Mouse (Mus musculus) embryonic facial prominence, embryonic 13.5 days (tissue): ENCODE results near the gene Fcgr2b. TPM values are rescaled to one million over a fixed set of nuclear protein-coding genes. Genes with fewer than 3 reads are reported as not detected.
"Not testable (repeated sequence)": the region's sequence is repeated elsewhere in the genome, so short reads cannot be mapped to it uniquely, and the experiment has no call there.

Source experiments
- ATAC-seq: fragments of 200-750 bp; cut with Nextera tagmentation; 2 replicates; pipeline ENCODE4 v1.8.0; 2017; ENCODE audit warnings: low read depth; ENCODE audit not compliant: insufficient number of reproducible peaks, insufficient read depth, low FRiP score, low TSS enrichment
- H3K27ac ChIP-seq: fragments of 300-500 bp; sonication (generic); 2 replicates; pipeline ENCODE4 v1.5.1; 2015; ENCODE audit warnings: moderate library complexity, mild to moderate bottlenecking, inconsistent platforms
- H3K27me3 ChIP-seq: fragments of 300-500 bp; sonication (generic); 2 replicates; pipeline ENCODE4 v1.6.1; 2015; ENCODE audit warnings: mild to moderate bottlenecking, inconsistent platforms
- H3K36me3 ChIP-seq: fragments of 300-500 bp; sonication (generic); 2 replicates; pipeline ENCODE4 v1.6.1; 2015; ENCODE audit warnings: mild to moderate bottlenecking, inconsistent platforms
- H3K4me1 ChIP-seq: fragments of 300-500 bp; sonication (generic); 2 replicates; pipeline ENCODE4 v1.6.1; 2015; ENCODE audit warnings: inconsistent platforms
- H3K4me2 ChIP-seq: fragments of 300-500 bp; sonication (generic); 2 replicates; pipeline ENCODE4 v1.6.1; 2015; ENCODE audit warnings: moderate library complexity, mild to moderate bottlenecking, inconsistent platforms
- H3K4me3 ChIP-seq: fragments of 300-500 bp; sonication (generic); 2 replicates; pipeline ENCODE4 v1.5.1; 2015; ENCODE audit warnings: mild to moderate bottlenecking, inconsistent platforms
- H3K9ac ChIP-seq: fragments of 300-500 bp; sonication (generic); 2 replicates; pipeline ENCODE4 v1.6.1; 2015; ENCODE audit warnings: mild to moderate bottlenecking, inconsistent platforms
- H3K9me3 ChIP-seq: fragments of 300-500 bp; sonication (generic); 2 replicates; pipeline ENCODE4 v1.6.1; 2016; ENCODE audit warnings: inconsistent platforms
- WGBS: fragments of 180-500 bp; shearing (Covaris S2); methylation state at CpG from one replicate; pipeline ENCODE4 v1.1.7; 2015; ENCODE audit warnings: mixed read lengths; 5-methylcytosine and 5-hydroxymethylcytosine counted together
- polyA plus RNA-seq: library from polyadenylated mRNA; unstranded; fragments of >200 nt; fragmentation: Nextera tagmentation; extraction: Ambion mirVana; gene quantifications from 2 replicates; pipeline ENCODE4 v1.2.1, GENCODE M21; 2015

The Fcgr2b gene
- polyA plus RNA-seq, 1 experiment from 2014 or later: 1.0 TPM

DNA sequence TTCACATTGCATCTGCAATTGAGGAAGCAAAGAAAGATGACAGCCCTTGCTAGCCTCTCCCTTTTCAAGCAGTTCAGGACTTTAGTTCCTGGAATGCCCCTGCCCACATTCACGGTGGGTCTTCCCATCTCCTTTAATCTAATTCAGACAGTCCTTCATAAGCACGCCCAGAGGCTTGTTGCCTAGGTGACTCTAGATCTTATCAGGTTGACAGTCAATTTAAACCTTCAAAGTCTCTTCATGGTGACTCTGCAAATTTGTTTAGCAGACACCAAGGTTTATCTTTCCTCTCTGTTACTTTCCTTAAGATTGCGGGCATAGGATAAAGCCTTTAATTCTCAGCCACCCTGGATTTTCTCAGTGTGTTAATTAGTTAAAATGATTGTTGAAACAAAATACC is 25.6 kb downstream of the Fcgr2b start:
- Histone ChIP-seq H3K4me1 (no peaks in the 10 kb centered on the region), H3K4me2 (no peak overlapping the region), H3K4me3 (no peak overlapping the region), H3K27me3 (no peaks in the 10 kb centered on the region), H3K27ac (no peak overlapping the region), H3K36me3 (no peaks in the 10 kb centered on the region), H3K9me3 (no peaks in the 10 kb centered on the region), H3K9ac (no peak overlapping the region)
- no peak for ATAC-seq
- WGBS: 28% methylated on average over 3 of the region's 3 CpGs

DNA sequence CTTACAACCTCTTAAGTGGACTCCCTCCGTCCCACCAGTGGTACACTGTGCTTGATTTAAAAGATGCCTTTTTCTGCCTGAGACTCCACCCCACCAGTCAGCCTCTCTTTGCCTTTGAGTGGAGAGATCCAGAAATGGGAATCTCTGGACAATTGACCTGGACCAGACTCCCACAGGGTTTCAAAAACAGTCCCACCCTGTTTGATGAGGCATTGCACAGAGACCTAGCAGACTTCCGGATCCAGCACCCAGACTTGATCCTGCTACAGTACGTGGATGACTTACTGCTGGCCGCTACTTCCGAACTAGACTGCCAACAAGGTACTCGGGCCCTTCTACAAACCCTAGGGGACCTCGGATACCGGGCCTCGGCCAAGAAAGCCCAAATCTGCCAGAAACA is 31.4 kb downstream of the Fcgr2b start:
- not testable (repeated sequence) for H3K4me1 ChIP-seq, ATAC-seq, H3K9ac ChIP-seq, H3K4me2 ChIP-seq, H3K27ac ChIP-seq, H3K27me3 ChIP-seq, H3K4me3 ChIP-seq, H3K36me3 ChIP-seq
- peaks cover 12% of the 10 kb centered on the region for H3K9me3 ChIP-seq
- 96% methylated on average over 9 of the region's 9 CpGs for WGBS

DNA sequence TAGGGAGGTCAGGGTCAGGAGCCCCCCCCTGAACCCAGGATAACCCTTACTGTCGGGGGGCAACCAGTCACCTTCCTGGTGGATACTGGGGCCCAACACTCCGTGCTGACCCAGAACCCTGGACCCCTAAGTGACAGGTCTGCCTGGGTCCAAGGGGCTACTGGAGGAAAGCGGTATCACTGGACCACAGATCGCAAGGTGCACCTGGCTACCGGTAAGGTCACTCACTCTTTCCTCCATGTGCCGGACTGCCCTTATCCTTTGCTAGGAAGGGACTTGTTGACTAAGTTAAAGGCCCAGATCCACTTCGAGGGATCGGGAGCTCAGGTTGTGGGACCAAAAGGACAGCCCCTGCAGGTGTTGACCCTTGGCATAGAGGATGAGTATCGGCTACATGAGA is 32.2 kb downstream of the Fcgr2b start:
- H3K27ac ChIP-seq, H3K36me3 ChIP-seq, H3K9ac ChIP-seq, H3K4me2 ChIP-seq, H3K27me3 ChIP-seq, H3K4me1 ChIP-seq, ATAC-seq, H3K4me3 ChIP-seq: not testable (repeated sequence)
- WGBS: 94% methylated on average over 9 of the region's 9 CpGs
- H3K9me3 ChIP-seq: peaks cover 12% of the 10 kb centered on the region

DNA sequence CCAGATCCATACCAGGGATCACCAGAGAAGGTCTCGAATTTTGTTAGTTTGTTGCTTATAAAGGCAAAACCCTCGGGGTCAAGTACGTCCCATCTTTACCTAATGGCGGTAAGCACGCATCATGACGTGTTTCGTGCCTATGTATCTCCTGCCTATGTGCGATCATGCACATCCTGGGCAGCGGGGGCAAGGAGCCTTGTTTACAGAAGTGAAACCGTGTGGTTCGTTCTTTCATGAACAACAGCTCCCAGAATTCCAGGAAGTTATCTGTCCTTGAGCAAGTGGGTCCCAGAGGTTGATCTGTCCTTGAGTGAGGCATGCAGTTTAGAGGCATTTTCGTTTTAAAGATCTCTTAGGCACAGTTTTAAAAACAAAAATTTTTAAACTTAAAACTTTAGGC is 37.1 kb downstream of the Fcgr2b start:
- H3K9ac ChIP-seq: no peak overlapping the region
- no peak for ATAC-seq
- 88% methylated on average over 12 of the region's 12 CpGs for WGBS

DNA sequence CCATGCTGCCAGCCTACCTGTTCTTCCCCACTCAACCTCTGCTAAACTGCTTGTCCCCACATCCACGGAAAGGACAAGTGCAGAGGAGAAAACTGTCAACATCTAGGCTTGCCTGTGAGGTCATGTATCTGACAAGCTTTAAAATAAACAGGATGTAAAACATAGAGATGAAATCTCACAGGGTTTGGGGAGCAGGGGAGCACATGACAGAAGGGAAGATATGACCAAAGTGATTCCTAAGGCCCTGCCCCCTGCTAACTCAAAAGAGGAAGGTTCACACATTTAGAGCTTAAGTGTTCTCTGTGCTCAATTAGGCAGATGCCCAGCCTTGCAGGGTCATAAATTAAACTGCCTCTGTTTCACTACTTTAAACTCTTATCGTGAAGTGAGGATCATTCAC is 42.0 kb downstream of the Fcgr2b start:
- Histone ChIP-seq H3K27ac (no peak overlapping the region), H3K27me3 (no peaks in the 10 kb centered on the region), H3K4me1 (no peaks in the 10 kb centered on the region), H3K9me3 (no peaks in the 10 kb centered on the region), H3K9ac (no peak overlapping the region), H3K4me2 (no peak overlapping the region), H3K4me3 (no peak overlapping the region), H3K36me3 (no peaks in the 10 kb centered on the region)
- WGBS: 78% methylated on average over 2 of the region's 2 CpGs
- no peak for ATAC-seq

More for the DNA sequence above, 37.1 kb downstream of the Fcgr2b start:
- H3K9me3 ChIP-seq: peaks cover 10% of the 10 kb centered on the region
- H3K27me3 ChIP-seq: no peaks in the 10 kb centered on the region
- no peaks in the 10 kb centered on the region for H3K4me1 ChIP-seq
- no peak overlapping the region for H3K27ac ChIP-seq
- no peaks in the 10 kb centered on the region for H3K36me3 ChIP-seq
- no peak overlapping the region for H3K4me3 ChIP-seq
- no peak overlapping the region for H3K4me2 ChIP-seq

DNA sequence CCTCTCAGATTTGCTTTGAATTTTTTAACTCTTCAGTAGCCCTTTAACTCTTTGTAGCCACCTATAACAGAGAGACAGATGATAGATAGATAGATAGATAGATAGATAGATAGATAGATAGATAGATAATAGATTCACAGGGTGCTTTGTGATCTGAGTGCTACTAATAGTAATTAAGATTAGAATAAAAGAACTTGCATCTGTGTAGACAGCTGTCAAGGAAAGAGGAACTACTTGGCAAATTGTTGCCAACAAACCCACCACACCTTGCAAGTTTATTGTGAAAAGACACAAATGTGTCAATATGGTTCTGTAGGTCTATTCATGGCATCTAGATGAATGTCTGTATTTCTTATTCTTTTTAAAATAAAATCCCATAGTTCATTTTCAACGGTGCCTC is 42.4 kb downstream of the Fcgr2b start:
- Histone ChIP-seq H3K36me3 (no peaks in the 10 kb centered on the region), H3K4me2 (no peak overlapping the region), H3K4me3 (no peak overlapping the region), H3K27ac (no peak overlapping the region), H3K27me3 (no peaks in the 10 kb centered on the region), H3K9ac (no peak overlapping the region), H3K4me1 (no peaks in the 10 kb centered on the region), H3K9me3 (no peaks in the 10 kb centered on the region)
- ATAC-seq: no peak
- 86% methylated on average over 1 of the region's 1 CpGs for WGBS

DNA sequence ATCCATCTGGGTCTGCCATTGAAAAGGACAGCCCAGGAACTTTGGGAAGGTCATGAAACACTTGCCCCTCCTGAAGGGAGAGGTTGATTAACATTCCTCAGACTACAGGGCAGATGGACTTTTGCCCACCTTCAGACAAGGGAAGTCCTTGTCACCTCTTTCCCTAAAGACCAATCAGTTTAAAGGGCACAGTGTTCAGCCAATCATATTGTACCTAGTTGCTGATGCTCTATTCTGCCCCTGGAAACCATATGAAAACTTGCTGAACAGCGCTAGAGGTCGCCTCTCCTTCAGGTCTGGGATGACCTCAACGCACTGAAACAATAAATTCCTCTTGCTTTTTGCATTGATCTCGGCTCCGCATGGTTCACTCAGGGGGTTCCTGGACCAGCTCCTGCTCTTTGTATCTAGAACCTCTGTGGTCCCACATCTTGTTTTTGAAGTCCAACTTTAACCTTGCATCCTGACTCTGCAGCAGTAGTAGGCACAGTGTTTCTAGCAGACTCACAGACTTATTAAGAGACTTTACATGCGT is 42.9 kb downstream of the Fcgr2b start:
- H3K4me3 ChIP-seq: no peak overlapping the region
- no peaks in the 10 kb centered on the region for H3K36me3 ChIP-seq
- no peaks in the 10 kb centered on the region for H3K4me1 ChIP-seq
- 64% methylated on average over 6 of the region's 6 CpGs for WGBS
- no peak for ATAC-seq
- no peaks in the 10 kb centered on the region for H3K27me3 ChIP-seq
- H3K27ac ChIP-seq: no peak overlapping the region
- H3K9ac ChIP-seq: no peak overlapping the region
- no peaks in the 10 kb centered on the region for H3K9me3 ChIP-seq
- H3K4me2 ChIP-seq: no peak overlapping the region

DNA sequence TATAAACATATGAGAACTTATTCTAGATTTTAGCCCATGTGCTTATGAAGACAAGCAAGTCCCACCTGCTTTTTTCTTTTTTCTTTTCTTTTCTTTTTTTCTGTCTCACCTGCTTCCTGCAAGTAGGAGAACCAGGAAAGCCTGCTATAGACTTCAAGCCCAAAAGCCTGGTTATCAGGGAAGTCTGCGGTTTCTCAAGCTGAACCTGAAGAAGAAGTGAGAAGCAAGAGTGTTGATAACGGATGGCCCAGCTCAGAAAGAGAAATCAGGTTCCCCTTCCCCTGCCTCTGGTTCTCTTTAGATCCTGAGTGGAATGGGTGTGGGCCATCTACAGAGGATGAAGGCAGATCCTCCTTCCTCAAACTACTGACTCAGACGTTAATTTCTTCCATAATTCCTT is 44.3 kb downstream of the Fcgr2b start:
- no peak for ATAC-seq
- no peak overlapping the region for H3K9ac ChIP-seq
- H3K4me2 ChIP-seq: no peak overlapping the region
- no peaks in the 10 kb centered on the region for H3K36me3 ChIP-seq
- no peaks in the 10 kb centered on the region for H3K9me3 ChIP-seq
- no peaks in the 10 kb centered on the region for H3K27me3 ChIP-seq
- H3K4me1 ChIP-seq: no peaks in the 10 kb centered on the region
- H3K27ac ChIP-seq: no peak overlapping the region
- H3K4me3 ChIP-seq: no peak overlapping the region
- 77% methylated on average over 3 of the region's 3 CpGs for WGBS

DNA sequence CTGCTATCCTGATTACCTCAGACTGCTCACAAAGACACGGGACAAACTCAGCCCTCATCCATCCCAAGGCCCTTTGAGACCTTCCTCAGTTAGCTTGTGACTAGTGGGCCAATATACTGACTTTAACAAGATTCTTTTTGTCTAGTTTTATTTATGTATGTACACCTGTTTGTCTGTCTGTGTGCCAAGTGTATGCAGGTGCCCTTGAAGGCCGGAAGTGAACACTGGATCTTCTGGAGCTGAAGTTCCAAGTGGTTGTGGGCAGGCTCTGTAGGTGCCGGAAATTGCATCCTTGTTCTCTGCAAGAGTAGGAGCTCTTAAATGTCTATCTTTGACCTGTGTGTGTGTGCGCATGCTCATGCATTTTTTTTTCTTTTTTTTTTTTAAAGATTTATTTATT is 47.1 kb downstream of the Fcgr2b start:
- Histone ChIP-seq H3K36me3 (no peaks in the 10 kb centered on the region), H3K4me3 (no peak overlapping the region), H3K4me1 (no peaks in the 10 kb centered on the region), H3K27me3 (no peaks in the 10 kb centered on the region), H3K27ac (no peak overlapping the region), H3K4me2 (no peak overlapping the region), H3K9ac (no peak overlapping the region), H3K9me3 (no peaks in the 10 kb centered on the region)
- no peak for ATAC-seq
- WGBS: 82% methylated on average over 4 of the region's 4 CpGs

DNA sequence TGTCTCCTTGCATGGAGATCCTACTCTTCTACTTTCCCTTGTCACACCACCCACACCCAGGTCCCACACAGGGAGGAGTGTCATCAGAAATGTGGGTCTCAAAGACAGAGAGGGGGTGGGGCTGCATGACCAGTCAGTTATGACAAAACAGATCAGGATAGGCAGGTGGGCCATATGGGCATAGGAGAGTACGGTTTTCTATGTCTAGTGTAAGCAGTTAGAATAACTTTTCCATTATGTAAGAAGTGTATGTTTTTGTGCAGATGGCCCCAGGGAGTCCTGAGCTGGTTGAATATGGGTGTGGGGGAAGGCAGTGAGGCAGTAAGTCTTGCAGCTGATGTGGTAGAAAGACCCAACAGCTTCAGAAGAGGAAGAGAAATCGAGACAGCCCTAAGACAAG is 47.9 kb downstream of the Fcgr2b start:
- no peak overlapping the region for H3K4me3 ChIP-seq
- no peak for ATAC-seq
- H3K36me3 ChIP-seq: no peaks in the 10 kb centered on the region
- H3K27me3 ChIP-seq: no peaks in the 10 kb centered on the region
- H3K9me3 ChIP-seq: no peaks in the 10 kb centered on the region
- H3K9ac ChIP-seq: no peak overlapping the region
- no peaks in the 10 kb centered on the region for H3K4me1 ChIP-seq
- no peak overlapping the region for H3K4me2 ChIP-seq
- WGBS: 71% methylated on average over 2 of the region's 2 CpGs
- H3K27ac ChIP-seq: no peak overlapping the region

DNA sequence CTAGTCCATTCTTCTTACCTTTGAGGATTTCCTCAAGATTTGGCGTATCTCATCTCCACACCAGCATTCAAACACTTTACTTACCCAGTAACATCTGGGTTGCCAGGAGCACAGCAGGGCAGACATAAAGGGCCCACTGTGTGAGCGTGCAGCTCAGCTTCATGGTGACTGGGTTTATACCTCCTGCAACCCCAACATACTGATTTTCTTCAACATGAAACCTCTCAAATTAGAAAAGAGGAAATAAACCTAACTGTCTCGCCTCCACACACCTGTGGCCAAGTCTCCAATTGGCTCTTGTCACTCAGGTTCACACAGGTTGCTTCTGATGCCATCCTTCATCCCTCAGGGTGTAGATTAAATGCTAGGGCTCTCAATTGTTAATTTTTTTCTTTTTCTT is 49.0 kb downstream of the Fcgr2b start, which contains the start of gene Fcrla:
Fcrla (minus strand) TSS at position 206 of the 400 bp plus-strand sequence.
- Histone ChIP-seq H3K4me3 (no peak within 1 kb of the TSS), H3K36me3 (no peaks in the 10 kb centered on the region), H3K4me1 (no peaks in the 10 kb centered on the region), H3K9me3 (no peaks in the 10 kb centered on the region), H3K27ac (no peak within 1 kb of the TSS), H3K4me2 (no peak within 1 kb of the TSS), H3K9ac (no peak within 1 kb of the TSS), H3K27me3 (no peaks in the 10 kb centered on the region)
- WGBS: 70% methylated on average over 3 of the region's 3 CpGs
- ATAC-seq: no peak

DNA sequence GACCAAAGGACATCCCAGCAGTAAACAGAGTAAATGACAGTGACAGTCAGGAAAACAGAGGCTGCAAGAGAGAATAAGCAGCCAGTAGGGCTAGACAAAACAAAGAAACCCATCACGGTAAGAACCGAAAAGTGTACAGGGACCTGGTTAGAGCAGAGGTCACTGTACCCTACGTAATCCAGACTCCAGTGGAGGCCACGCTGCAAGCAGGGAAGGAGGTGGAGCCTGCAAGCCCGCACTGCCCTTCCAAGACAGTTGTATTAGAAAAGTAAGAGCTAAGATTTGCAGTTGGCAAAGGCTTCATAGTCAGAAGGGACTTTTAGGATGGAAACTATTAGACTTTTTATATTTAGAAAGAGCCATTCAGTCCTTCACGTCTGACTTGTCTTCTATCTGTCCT is 49.4 kb downstream of the Fcgr2b start:
- 61% methylated on average over 6 of the region's 6 CpGs for WGBS
- H3K4me3 ChIP-seq: no peak overlapping the region

DNA sequence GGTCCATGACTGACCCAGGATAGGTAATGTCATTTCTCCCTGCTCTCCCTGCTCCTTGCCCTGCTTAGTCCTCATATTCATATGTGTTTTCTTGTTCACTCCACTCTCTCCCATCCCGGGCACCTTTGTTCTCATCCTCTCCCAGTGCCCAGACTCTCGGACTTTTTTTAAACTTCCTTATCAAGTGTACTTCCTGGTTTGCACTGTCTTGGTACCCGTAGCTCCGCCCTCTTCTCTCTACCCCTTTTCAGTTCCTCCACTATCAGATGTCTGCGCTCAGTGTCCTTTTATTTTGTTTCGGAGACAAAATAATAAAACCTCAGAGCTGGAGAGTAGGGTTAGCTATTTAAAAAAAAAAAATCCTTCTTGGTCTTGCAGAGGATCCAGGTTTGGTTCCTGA is 51.9 kb downstream of the Fcgr2b start:
- Histone ChIP-seq H3K36me3 (no peaks in the 10 kb centered on the region), H3K27ac (no peak overlapping the region), H3K27me3 (no peaks in the 10 kb centered on the region), H3K4me2 (no peak overlapping the region), H3K4me3 (no peak overlapping the region), H3K9me3 (no peaks in the 10 kb centered on the region), H3K4me1 (no peaks in the 10 kb centered on the region), H3K9ac (no peak overlapping the region)
- no peak for ATAC-seq
- WGBS: 80% methylated on average over 6 of the region's 6 CpGs

More for the DNA sequence above, 49.4 kb downstream of the Fcgr2b start:
- H3K9me3 ChIP-seq: no peaks in the 10 kb centered on the region
- H3K4me2 ChIP-seq: no peak overlapping the region
- no peaks in the 10 kb centered on the region for H3K4me1 ChIP-seq
- no peaks in the 10 kb centered on the region for H3K27me3 ChIP-seq
- no peaks in the 10 kb centered on the region for H3K36me3 ChIP-seq
- no peak overlapping the region for H3K27ac ChIP-seq
- ATAC-seq: no peak
- H3K9ac ChIP-seq: no peak overlapping the region
